Comparison of ENCODE assay signal across 8 mouse cellular contexts in the genomic region with DNA sequence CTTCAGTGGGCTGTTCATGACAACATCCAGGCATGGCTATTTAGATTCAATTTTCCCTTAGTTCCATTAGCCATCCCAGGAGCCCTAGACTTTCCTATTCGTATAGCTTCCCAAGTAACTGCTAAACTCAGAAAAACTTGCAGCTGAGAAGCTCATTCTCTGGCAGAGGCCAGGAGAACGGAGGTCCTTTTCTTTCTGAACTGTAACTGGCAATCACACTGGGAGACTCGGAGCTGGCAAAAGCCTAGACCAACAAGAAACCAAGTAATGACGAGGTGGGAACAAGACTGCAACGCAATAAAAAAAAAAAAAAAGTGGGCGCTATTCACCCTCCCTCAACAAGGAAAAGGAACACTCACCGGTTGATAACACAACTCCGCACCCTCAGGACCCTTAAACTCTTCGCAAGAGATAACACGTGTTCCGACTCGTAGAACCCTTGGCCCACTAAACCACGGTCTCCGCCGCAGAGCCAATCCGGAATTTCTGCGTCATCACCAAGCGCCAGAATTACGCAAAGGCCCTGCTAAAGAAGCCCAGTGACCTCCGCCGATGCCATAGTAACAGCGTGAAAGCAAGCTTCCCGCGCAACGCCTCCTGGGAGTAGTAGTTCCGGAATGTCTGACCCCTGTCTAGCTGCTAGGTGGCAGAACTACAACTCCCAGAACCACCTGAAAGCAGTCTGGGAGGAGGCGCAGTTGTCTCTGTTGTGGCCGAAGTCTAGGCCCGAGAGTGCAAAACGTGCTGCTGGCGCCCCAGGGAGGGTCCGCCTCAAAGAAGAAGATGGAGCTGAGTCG. TPM values are rescaled to one million over a fixed set of nuclear protein-coding genes. Genes with fewer than 3 reads are reported as not detected.
DNase-seq lines count a peak whose midpoint lies in the region; ATAC-seq lines count a peak whose summit lies in the region.

Gene Ccdc191 (plus strand): TSS at position 593 of the 797 bp plus-strand sequence.

- H3K4me2 ChIP-seq in hindbrain, embryonic 16.5 days (ENCODE audit: low read length), result peak within 1 kb of the TSS; percentile 87

- H3K36me3 ChIP-seq in hindbrain, embryonic 16.5 days (ENCODE audit: control insufficient read depth, insufficient read depth, low read length), result no peaks in the 10 kb centered on the region
- H3K36me3 ChIP-seq in macrophage (ENCODE audit: inconsistent target), result no peaks in the 10 kb centered on the region

- peak within 1 kb of the TSS; percentile 69 for H3K4me3 ChIP-seq in hindbrain, embryonic 16.5 days (ENCODE audit: low read length)
- H3K4me3 ChIP-seq in macrophage (ENCODE audit: inconsistent target), result peak within 1 kb of the TSS; percentile 85

- no peaks in the 10 kb centered on the region for H3K9me3 ChIP-seq in hindbrain, embryonic 16.5 days (ENCODE audit: control insufficient read depth, low read length)

- ATAC-seq in hindbrain, embryonic 16.5 days, result peak; percentile 100

- peak within 1 kb of the TSS; percentile 79 for H3K27ac ChIP-seq in hindbrain, embryonic 16.5 days (ENCODE audit: low read depth, low read length)
- H3K27ac ChIP-seq in macrophage, result peak within 1 kb of the TSS; percentile 40

- under 1% methylated on average over 32 of the region's 33 CpGs for WGBS in hindbrain, embryonic 16.5 days
- 2% methylated on average over 33 of the region's 33 CpGs for WGBS in macrophage (ENCODE audit: missing documents)

- H3K4me1 ChIP-seq in hindbrain, embryonic 16.5 days (ENCODE audit: control insufficient read depth, insufficient read depth, low read depth, low read length), result peaks cover 16% of the 10 kb centered on the region

- peak; percentile 97 for DNase-seq in WW6 (ENCODE audit: low read depth, low spot score)
- DNase-seq in cerebellum, postnatal 4 days (ENCODE audit: low spot score in 2 of 2), result peak; percentile 97 to 98
- peak; percentile 100 for DNase-seq in gastrocnemius, adult 18-20 months (ENCODE audit: low spot score)
- peak; percentile 100 for DNase-seq in left cerebral cortex, adult 18-20 months (ENCODE audit: low spot score in 2 of 2)
- DNase-seq in right cerebral cortex, adult 18-20 months, result peak; percentile 100
- DNase-seq in urinary bladder, postnatal 10 days (ENCODE audit: low spot score), result peak; percentile 96

- peaks cover 13% of the 10 kb centered on the region; the same call in 1 of the 2 replicates for H3K79me2 ChIP-seq in macrophage (ENCODE audit: inconsistent target)

- H3K27me3 ChIP-seq in hindbrain, embryonic 16.5 days (replicated peaks; ENCODE audit: control insufficient read depth, insufficient read depth, low read length), result no peaks in the 10 kb centered on the region

- H3K9ac ChIP-seq in hindbrain, embryonic 16.5 days (ENCODE audit: low read depth, low read length), result peak within 1 kb of the TSS; percentile 86

RNA-seq across cellular contexts. Expression of gene Ccdc191, which starts in this region (rescaled TPM):
- total RNA-seq in gastrocnemius, adult 18-20 months (2021), result 1 to 10 TPM; 2.0 to 2.5 TPM
- 6.7 and 8.9 TPM in 2 replicates for polyA plus RNA-seq in hindbrain, embryonic 16.5 days (2015; fragmentation: Nextera tagmentation; extraction: Ambion mirVana)
- total RNA-seq in left cerebral cortex, adult 18-20 months (2021), result 1 to 10 TPM; 3.9 to 5.4 TPM
- total RNA-seq in macrophage (2018; cell fraction: chromatin; rRNA removed), result 10 to 100 TPM in 23 of 26 experiments, 1 to 10 TPM in 3; 3.0 to 67.7 (median 32.6) TPM
- total RNA-seq in macrophage (2018; cell fraction: cytosol; rRNA removed), result 1 to 10 TPM; 1.0 to 7.2 (median 3.6) TPM
- total RNA-seq in macrophage (2018; cell fraction: nucleus; rRNA removed), result 10 to 100 TPM in 18 of 26 experiments, 1 to 10 TPM in 8; 2.0 to 35.4 (median 19.3) TPM
- 4.4 to 6.5 TPM (median 5.6 TPM) in 3 replicates for polyA plus RNA-seq in macrophage (2018)

Comparison
In these comparisons a context has a peak if more than half of its experiments do, and no peak if none do; other contexts are left out.
1. Peak in every context shown above with its lines: DNase-seq, ATAC-seq, H3K4me3 ChIP-seq and H3K27ac ChIP-seq.